Mouse (Mus musculus) ES-E14 (cell line): Measurements from ENCODE around the gene Ocel1. TPM values are rescaled to one million over a fixed set of nuclear protein-coding genes. Genes with fewer than 3 reads are reported as not detected.
A peak's percentile ranks its signal among the peaks of the same experiment; 100 is the strongest.

Experiments
- DNase-seq: peaks from one replicate; pipeline ENCODE4 v3.0.0-alpha.2; 2013; ENCODE audit warnings: low read depth, low spot score
- H3K27ac ChIP-seq: 2 replicates; pipeline ENCODE4 v1.5.1; 2012; ENCODE audit warnings: low read depth, mild to moderate bottlenecking, low read length, moderate library complexity, mixed read lengths; ENCODE audit not compliant: poor library complexity, insufficient read depth, severe bottlenecking
- H3K36me3 ChIP-seq: 2 replicates; pipeline ENCODE4 v1.6.1; 2012; ENCODE audit warnings: mild to moderate bottlenecking, low read length, moderate library complexity, mixed read lengths; ENCODE audit not compliant: control insufficient read depth, poor library complexity, insufficient read depth, severe bottlenecking
- H3K4me1 ChIP-seq, 2 experiments: fragments of 150-350 bp in 1 of 2; sonication (generic) in 1 of 2; 2 replicates each; pipeline ENCODE4 v1.6.1; 2012; ENCODE audit warnings: low read length in 2 of 2, mild to moderate bottlenecking in 1 of 2, mixed read lengths in 1 of 2; ENCODE audit not compliant: control insufficient read depth in 2 of 2, insufficient read depth in 2 of 2, poor library complexity in 1 of 2
- H3K4me3 ChIP-seq, 2 experiments: fragments of 150-350 bp in 1 of 2; sonication (generic) in 1 of 2; 2 replicates each; pipeline ENCODE4 v1.5.1; 2012; ENCODE audit warnings: low read length in 2 of 2, low read depth in 1 of 2, mild to moderate bottlenecking in 1 of 2, mixed read lengths in 1 of 2; ENCODE audit not compliant: insufficient read depth in 1 of 2, poor library complexity in 1 of 2, severe bottlenecking in 1 of 2
- H3K9ac ChIP-seq: 2 replicates; pipeline ENCODE4 v1.6.1; 2012; ENCODE audit warnings: low read depth, mild to moderate bottlenecking, low read length, mixed read lengths; ENCODE audit not compliant: poor library complexity, insufficient read depth, severe bottlenecking
- H3K9me3 ChIP-seq: fragments of 150-350 bp; sonication (generic); 2 replicates; pipeline ENCODE4 v1.6.1; 2012; ENCODE audit warnings: low read depth, mild to moderate bottlenecking, low read length; ENCODE audit not compliant: control insufficient read depth, insufficient read depth
- CHD2 ChIP-seq: IDR thresholded peaks from 2 replicates; pipeline ENCODE4 v1.6.1; 2014; ENCODE audit warnings: mild to moderate bottlenecking, low read depth, low read length, inconsistent platforms
- HCFC1 ChIP-seq: IDR thresholded peaks from 2 replicates; pipeline ENCODE4 v1.6.1; 2012; ENCODE audit warnings: low read length, inconsistent platforms, borderline replicate concordance; ENCODE audit not compliant: insufficient read depth
- MAFK ChIP-seq: IDR thresholded peaks from 2 replicates; pipeline ENCODE4 v1.6.1; 2014; ENCODE audit warnings: mild to moderate bottlenecking, low read depth, low read length, inconsistent platforms; ENCODE audit not compliant: insufficient read depth
- ZC3H11A ChIP-seq: IDR thresholded peaks from 2 replicates; pipeline ENCODE4 v1.6.1; 2012; ENCODE audit warnings: low read depth, mild to moderate bottlenecking, inconsistent platforms, low read length, borderline replicate concordance
- ZNF384 ChIP-seq: IDR thresholded peaks from 2 replicates; pipeline ENCODE4 v1.6.1; 2012; ENCODE audit warnings: low read depth, low read length, inconsistent platforms
- in situ Hi-C, 2 experiments: fragments of 600-800 bp; cut with MboI; formaldehyde crosslinking; loops; one replicate each; pipeline ENCODE4 v1.15.1; 2025; ENCODE audit warnings: low sequenced_read_pairs in 2 of 2, inconsistent platforms in 1 of 2; ENCODE audit not compliant: unreplicated experiment in 2 of 2
- total RNA-seq: library from RNA; depleted of rRNA; stranded (reverse); fragments of 300-350 nt; gene quantifications from 2 replicates; pipeline ENCODE4 v1.2.3, GENCODE M21; 2012

Gene Ocel1
- total RNA-seq, 1 experiment = 7.4 TPM

DNA sequence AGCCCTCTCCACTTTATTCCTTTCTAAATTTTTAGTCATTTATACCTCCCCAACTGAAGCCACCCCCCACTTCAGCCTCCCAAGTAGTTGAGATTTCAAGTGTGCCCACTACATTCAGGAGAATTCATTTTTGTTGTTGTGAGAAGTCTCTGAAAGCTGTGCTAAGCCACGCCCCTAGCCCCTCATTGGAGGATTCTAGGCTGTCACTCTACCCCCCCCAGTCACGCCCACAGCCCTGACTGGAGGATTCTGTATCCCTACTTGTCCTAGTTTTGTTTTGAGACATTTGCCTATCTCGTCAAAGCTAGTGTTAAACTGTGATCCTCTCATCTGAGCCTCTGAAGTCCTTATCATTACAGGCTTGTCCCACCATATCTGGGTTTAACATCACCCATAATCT is 21.8 kb downstream of the Ocel1 start:
- in situ Hi-C loops = no loop called here
- H3K4me3 ChIP-seq = no peak overlapping the region

DNA sequence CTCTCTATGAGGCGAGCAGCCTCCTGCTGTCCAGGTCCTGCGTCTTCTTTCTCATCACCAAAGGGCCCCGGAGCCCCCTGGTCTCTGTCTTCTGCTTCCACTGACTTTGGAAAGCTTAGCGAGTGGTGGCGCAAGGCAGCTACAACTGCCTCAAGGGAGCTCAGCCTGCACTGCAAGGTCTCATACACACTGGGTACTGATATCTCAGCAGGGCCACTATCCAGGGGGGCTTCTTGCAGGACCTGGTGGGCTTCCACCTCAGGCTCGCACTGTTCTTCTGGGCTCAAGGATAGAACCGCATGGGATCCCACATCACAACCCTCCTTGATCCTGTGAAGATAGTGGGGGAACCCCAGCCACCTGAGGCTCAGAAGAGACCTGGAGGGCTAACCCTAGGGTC is 23.4 kb downstream of the Ocel1 start:
- H3K9ac ChIP-seq = no peak overlapping the region
- peaks cover 0 to 8% of the 10 kb centered on the region in 2 experiments; a peak in 1 of 4 replicates for H3K4me1 ChIP-seq
- peaks cover 6% of the 10 kb centered on the region; the same call in 1 of the 2 replicates for H3K36me3 ChIP-seq
- H3K9me3 ChIP-seq = no peaks in the 10 kb centered on the region
- TF ChIP-seq CHD2 = no peak
- no peak for TF ChIP-seq ZC3H11A
- TF ChIP-seq HCFC1 = no peak
- TF ChIP-seq MAFK = no peak
- no peak for TF ChIP-seq ZNF384
- no peak for DNase-seq
- no peak overlapping the region for H3K4me3 ChIP-seq
- no peak overlapping the region for H3K27ac ChIP-seq
- in situ Hi-C loops = no loop called here

More for the DNA sequence above, 21.8 kb downstream of the Ocel1 start:
- Histone ChIP-seq H3K4me1 (peaks cover 0 to 11% of the 10 kb centered on the region in 2 experiments; a peak in 1 of 4 replicates), H3K9ac (no peak overlapping the region), H3K27ac (no peak overlapping the region), H3K36me3 (no peaks in the 10 kb centered on the region), H3K9me3 (no peaks in the 10 kb centered on the region)
- TF ChIP-seq ZNF384 (no peak), CHD2 (no peak), MAFK (no peak), ZC3H11A (no peak), HCFC1 (no peak)
- no peak for DNase-seq

DNA sequence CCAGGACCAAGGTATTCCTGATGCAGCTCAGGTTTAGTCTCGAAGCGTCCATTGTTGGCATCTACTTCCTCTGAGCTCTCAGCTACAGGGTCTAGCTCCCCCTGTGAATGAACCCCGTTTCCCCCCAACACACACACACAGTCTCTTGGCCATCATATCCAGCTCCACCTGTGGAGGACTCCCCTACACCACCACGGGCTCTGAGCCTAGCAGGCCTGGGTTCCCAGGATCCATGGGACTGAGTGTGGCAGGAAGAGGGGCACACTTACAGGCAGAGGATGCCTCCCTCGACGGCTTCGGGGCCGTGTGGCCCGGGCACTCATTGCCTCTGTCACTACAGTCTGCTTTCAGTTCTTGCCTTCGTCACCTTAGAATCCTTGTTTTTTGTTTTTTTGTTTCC is 24.0 kb downstream of the Ocel1 start:
- Histone ChIP-seq H3K4me3 (no peak overlapping the region), H3K9ac (no peak overlapping the region), H3K27ac (no peak overlapping the region), H3K9me3 (no peaks in the 10 kb centered on the region), H3K4me1 (peaks cover 0 to 10% of the 10 kb centered on the region in 2 experiments; a peak in 1 of 4 replicates), H3K36me3 (peaks cover 9% of the 10 kb centered on the region)
- no peak for DNase-seq
- TF ChIP-seq CHD2 = no peak
- TF ChIP-seq MAFK = no peak
- no peak for TF ChIP-seq HCFC1
- TF ChIP-seq ZNF384 = no peak
- TF ChIP-seq ZC3H11A = no peak
- in situ Hi-C loops = no loop called here

DNA sequence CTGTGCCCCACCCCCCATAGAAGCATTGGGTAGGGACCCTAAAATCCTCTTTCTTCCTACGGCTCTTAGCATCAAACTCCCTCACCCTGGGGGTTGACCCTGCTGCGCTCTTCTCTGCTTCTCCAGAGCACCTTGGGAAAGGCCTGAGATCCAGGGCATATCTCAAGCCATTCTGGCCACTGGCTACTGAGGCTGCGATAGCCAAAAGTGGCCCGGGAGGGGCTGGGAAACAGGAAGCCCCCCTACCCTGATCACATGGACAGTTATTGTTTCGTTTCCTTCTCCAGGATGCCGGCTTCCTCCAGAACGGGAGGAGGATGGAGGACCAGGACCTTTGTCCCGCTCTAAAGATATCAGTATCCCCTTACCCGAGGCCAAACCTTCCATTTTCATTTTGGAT is 24.5 kb downstream of the Ocel1 start, which contains the start of gene Ushbp1:
Ushbp1 (minus strand) TSS at position 174 of the 400 bp plus-strand sequence.
- no peak for DNase-seq
- Histone ChIP-seq H3K4me3 (peak within 1 kb of the TSS; percentile 10 to 100; a peak in 2 of 4 replicates), H3K36me3 (peaks cover 11% of the 10 kb centered on the region), H3K9ac (peak within 1 kb of the TSS; percentile 17; the same call in 1 of the 2 replicates), H3K4me1 (peaks cover 0 to 10% of the 10 kb centered on the region in 2 experiments; a peak in 1 of 4 replicates), H3K9me3 (no peaks in the 10 kb centered on the region), H3K27ac (no peak within 1 kb of the TSS)
- in situ Hi-C loops = no loop called here
- TF ChIP-seq MAFK (no peak), ZNF384 (no peak), CHD2 (no peak)
